Mouse (Mus musculus) C2C12 (cell line): ENCODE measurements around the gene 4930469K13Rik.

Experiments
- CTCF ChIP-seq: IDR thresholded peaks from one replicate; pipeline ENCODE4 v1.5.1; 2011; ENCODE audit not compliant: control insufficient read depth, insufficient read depth, insufficient read length
- MAX ChIP-seq: IDR thresholded peaks from one replicate; pipeline ENCODE4 v1.6.1; 2011; ENCODE audit warnings: mild to moderate bottlenecking, control low read depth

DNA sequence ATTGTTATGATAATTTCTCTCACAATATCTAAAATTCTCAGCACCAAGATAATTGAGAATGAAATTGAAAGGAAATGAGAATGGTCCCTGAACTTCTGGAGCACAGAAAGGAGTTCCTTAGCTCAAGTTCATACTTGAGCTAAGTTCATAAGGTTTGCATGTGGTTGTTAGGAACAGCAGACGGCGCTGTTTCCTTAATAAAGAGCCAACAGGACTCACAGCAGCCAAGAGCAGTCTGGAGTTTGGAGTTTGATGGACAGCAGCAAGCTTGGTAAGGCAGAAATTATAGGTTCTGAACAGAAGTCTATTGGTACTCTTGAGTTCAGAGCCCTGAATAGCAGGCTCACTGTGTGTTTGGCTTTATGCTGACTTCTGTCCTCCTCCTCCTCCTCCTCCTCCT lies 24.8 kb upstream of the 4930469K13Rik start:
- TF ChIP-seq CTCF (no peak), MAX (no peak)
